Mouse (Mus musculus): ENCODE data around the gene Cntnap2. TPM values are rescaled to one million over a fixed set of nuclear protein-coding genes. Genes with fewer than 3 reads are reported as not detected.

Gene Cntnap2
- polyA plus RNA-seq (2012; rRNA removed) = 0.01 and 0.04 TPM in 2 replicates

GRCm38 (mm10) chr6:45059091-45059490 is at the start of gene Cntnap2:
Gene Cntnap2 (plus strand): TSS chr6:45059357.

Data from stomach, adult 2 months (tissue).